Mouse (Mus musculus) brain, embryonic 14.5 days (tissue): Measurements from ENCODE around the gene Mms22l. TPM values are rescaled to one million over a fixed set of nuclear protein-coding genes. Genes with fewer than 3 reads are reported as not detected.

ENCODE experiments used
- DNase-seq: peaks from one replicate; pipeline ENCODE4 v3.0.0-alpha.2; 2011; ENCODE audit warnings: low read depth
- CTCF ChIP-seq: fragments of 200-500 bp; IDR thresholded peaks from 2 replicates; pipeline ENCODE4 v1.5.1; 2012; ENCODE audit warnings: inconsistent platforms, mild to moderate bottlenecking, moderate library complexity, borderline replicate concordance; ENCODE audit not compliant: insufficient read depth, insufficient read length; ENCODE audit errors: extremely low read depth
- POLR2A ChIP-seq: fragments of 200-500 bp; IDR thresholded peaks from 2 replicates; pipeline ENCODE4 v1.6.1; 2012; ENCODE audit warnings: mild to moderate bottlenecking, inconsistent platforms, borderline replicate concordance; ENCODE audit not compliant: poor library complexity, insufficient read depth, insufficient read length, severe bottlenecking; ENCODE audit errors: extremely low read depth
- polyA plus RNA-seq: library from polyadenylated mRNA; depleted of rRNA; stranded (reverse); fragments of >200 nt; gene quantifications from 2 replicates; pipeline ENCODE4 v1.2.3, GENCODE M21; 2012

Gene Mms22l
- polyA plus RNA-seq, 1 experiment, result 11.8 TPM

DNA sequence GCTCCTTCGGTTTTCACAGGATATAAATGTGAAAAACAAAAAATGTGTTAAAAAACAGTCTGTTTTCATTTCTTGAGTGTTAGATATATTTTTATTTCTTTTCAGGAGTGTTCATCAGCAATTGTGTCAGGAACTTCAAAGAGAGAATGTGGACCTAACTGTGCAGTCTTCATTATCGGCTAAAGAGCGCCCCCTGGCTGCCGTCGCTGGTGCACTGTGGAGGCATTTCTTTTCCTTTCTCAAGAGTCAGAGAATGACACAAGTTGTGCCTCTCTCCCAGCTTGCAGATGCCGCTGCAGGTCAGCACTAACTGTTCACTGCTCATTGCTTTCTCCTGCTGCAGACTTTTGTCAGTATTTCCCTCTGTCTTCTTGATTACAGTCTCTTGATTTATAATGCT is 78.0 kb downstream of the Mms22l start:
- peak; percentile 92 for DNase-seq
- TF ChIP-seq CTCF, result peak; percentile 97
- no peak for TF ChIP-seq POLR2A

DNA sequence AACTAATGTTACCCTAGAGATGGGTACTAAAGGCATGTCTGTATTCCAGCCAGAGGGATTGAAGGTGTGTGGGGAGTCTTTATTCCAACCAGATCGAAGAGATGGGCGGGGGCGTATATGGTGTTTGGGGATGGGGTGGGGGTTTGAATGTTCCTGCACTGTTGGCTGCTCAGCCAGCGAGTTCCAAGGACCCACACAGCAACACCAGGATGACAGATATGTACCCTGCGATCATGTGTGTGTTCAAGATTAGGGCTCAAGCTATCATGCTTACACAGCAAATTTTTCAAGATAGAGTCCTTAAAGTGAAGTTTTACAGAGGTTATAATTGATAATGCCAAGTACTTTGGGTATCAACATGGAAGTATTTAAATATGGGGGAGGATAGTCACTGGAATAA is 81.3 kb downstream of the Mms22l start:
- TF ChIP-seq POLR2A (no peak), CTCF (no peak)
- DNase-seq, result no peak

DNA sequence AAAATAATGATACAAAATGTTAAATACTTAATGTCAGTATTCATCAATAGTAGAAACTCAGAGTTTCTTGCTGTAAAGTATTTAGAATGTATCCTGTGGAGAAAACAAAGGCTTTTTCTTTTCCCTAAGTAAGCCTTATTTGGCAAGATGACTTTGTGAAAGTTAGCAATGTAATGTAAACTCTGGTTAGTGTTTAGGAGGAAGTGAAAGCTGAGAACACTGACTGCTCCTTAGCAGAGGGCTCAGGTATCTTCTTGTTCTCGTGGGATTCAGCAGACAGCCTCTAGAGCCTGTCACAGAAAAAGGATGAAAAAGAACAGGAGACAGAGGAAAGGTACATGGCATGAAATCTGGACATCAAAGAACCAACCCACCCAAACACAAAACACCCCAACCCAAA is 86.0 kb downstream of the Mms22l start:
- DNase-seq, result no peak
- TF ChIP-seq CTCF (no peak), POLR2A (no peak)

DNA sequence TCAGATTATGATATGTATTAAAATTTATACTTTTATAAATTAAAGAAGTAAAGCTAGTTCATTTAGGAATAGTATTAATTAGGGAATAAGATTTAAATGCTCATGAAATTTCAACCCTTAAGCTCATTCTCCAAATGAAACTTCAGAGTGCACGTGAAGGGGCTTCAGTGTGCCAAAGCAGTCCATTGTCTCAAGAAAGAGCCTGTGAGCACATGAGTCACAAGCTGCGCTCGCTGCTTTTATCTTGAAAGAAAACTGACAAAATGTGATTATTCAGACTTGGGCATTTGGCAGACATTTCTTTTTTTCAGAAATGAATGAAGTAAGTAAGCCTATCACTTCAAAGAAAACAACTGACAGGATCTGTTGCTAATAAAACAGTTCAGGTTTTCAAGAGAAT is 87.7 kb downstream of the Mms22l start:
- DNase-seq, result peak; percentile 88
- TF ChIP-seq CTCF (no peak), POLR2A (no peak)

DNA sequence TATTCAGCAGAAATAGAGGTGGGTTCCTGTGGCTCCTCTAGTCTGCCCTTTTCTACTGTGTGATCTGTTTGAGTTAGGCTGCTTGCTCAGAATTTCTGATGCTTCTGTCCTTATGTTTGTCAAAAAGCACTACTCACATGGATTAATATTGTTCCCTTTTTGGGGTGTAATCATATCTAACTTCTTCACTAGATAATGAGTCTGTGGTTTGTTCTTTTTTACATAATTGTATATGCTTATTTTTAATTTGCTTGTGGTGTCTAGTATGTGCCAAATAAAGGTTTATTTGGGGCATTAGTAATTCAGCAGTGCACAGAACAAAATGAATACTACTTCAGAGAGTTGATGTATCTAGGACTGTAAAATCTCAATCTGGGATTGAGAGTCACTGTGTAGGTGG is 98.6 kb downstream of the Mms22l start:
- TF ChIP-seq CTCF, result no peak
- TF ChIP-seq POLR2A, result no peak
- DNase-seq, result no peak

DNA sequence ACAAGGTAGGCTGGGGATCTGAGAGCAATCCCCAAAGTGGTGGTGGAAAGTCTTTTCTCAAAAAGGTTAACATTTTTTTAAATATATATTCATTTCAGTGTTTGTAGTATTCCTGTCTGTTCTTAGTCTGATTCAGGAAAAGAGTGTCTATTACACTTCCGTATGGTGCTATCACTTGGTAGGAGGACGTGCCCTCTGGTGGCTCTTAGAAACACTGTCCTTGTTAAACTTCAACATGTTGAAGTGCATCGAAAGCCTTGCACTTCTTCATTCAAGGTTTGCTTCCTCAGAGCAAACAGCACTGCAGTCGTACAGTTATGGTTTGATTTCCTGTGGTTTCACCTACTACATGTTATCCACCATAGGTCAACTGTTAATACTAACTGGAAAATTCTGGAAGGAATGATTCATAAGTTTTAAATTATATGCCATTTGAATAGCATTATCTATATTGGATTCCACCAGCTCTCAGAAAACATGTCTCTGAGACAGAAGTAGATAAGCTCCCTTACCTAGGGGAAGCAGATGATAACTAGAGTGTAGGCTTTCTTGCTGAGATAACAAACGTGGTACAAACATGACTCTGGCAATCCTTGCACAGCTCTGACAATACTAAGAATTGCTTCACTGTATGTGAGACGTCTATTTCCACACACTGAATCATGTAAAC is 100.8 kb downstream of the Mms22l start:
- DNase-seq, result no peak
- TF ChIP-seq POLR2A (no peak), CTCF (no peak)

DNA sequence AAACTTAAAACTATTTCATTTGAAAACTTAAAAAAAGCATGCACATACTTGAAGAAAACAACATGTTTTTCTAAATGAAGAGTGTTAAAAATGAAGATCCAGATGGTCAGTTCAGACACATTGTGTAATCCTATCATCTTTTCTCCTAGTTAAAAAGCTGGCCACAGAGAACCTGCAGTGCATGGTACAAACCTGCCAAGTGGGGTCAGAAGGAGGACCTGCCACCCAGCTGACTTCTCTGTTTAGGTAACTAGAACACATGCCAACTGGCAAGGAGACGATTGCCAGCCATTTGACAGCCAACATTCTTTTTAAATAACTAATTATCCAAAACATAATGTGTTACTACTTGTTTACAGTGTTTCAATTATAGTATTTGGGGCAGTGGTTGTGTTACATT is 102.4 kb downstream of the Mms22l start:
- DNase-seq, result peak; percentile 22
- TF ChIP-seq CTCF (no peak), POLR2A (no peak)

DNA sequence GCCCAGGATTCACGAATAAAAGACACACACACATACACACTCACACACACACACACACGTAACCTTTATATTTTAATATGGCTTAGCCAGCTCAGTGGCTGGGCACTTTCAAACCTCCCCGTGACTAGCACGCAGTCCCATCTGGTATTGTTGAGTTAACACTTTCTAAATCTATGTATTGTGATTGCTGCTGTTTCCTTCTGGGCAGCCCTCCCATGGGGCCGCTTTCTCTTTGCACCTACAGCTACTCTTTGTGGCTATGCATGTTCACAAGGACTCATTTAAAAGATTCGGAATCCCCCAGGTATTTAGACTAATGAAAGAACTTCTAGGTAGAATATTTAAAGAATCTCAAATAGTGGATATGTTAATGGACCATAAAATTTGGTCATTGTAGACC is 105.5 kb downstream of the Mms22l start:
- DNase-seq, result no peak
- TF ChIP-seq POLR2A, result no peak
- no peak for TF ChIP-seq CTCF

DNA sequence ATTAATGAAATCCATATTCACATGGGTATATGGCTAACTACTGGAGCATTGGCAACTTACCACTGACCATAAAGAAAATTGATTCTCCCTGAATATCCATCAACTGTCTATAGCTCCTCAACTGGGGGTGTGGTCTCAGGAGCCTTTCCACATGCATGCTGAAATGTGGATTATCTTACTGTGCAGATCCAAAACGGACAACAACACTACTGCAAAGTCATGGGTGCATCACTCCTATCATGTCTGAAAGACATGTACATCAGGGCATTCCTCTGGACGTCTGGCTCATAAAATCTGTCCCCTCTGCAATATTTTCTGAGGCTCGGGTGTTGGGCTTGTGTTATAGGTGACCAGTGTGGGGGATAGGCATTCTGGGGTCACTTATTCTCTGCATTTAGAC is 112.8 kb downstream of the Mms22l start:
- DNase-seq, result no peak
- TF ChIP-seq POLR2A (no peak), CTCF (no peak)

DNA sequence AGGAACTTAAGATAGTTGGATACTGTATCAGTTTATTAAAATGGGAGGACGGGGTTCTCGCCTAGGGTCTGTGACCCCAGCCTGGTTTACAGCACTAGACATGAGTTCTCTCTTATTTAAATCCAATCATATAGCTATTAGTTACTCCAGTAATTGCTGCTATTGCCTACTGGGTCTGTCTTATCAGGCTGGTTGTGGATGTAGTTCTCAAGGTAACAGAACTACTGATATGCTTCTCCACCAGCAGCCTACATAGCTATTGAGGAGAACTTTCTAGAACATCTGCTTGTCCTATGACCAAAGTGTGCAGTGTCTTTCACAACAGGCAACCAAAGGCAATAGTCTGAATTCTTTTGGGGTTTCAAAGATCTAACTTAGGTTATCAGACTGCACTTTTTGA is 113.3 kb downstream of the Mms22l start:
- no peak for TF ChIP-seq CTCF
- no peak for TF ChIP-seq POLR2A
- DNase-seq, result no peak

DNA sequence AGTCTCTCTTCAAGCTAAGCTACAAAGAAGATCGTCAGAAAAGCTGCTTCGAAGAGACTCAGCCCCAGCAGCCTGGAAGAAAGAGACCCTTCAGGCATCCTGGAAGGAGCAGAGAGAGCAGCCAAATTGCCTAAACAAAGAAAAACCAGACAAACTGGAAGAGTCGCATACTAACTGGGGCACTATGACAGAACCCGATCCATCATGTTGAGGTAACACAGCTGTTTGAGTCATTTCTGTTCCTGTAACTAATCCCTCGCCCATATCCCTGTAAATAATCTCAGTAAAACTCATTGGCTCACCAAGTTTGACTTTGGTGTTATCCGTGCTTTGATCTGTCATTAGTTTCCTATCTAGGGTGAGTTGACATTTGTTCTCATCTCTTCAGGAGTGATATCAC is 123.8 kb downstream of the Mms22l start:
- TF ChIP-seq CTCF (no peak), POLR2A (no peak)
- no peak for DNase-seq

DNA sequence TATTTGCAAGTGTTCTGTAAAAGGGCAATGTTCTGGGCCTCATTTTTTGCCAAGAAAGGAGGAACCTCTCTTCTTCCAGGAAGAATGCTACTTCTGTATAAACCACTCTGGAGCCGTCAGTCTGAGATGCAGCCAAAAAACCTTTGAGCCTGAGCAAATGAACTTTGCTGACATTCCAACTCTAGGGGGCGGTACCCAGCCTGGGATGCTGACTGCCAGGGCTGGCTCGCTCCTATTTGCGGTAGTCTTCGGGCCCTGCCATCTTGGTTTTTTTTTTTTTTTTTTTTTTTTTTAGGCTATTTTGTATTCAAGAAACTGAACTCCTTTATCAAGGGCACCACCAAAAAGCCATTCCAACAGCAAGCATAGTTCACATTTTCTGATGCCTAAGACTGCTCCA is 124.2 kb downstream of the Mms22l start:
- no peak for TF ChIP-seq CTCF
- no peak for TF ChIP-seq POLR2A
- no peak for DNase-seq
